Mouse (Mus musculus) small intestine, adult 2 months (tissue): ENCODE results near the gene Gfod2. TPM values are rescaled to one million over a fixed set of nuclear protein-coding genes. Genes with fewer than 3 reads are reported as not detected.

Source experiments
- H3K27ac ChIP-seq: fragments of 200-500 bp; 2 replicates; pipeline ENCODE4 v1.5.1; 2012; ENCODE audit warnings: low read depth, low read length, control low read depth, inconsistent platforms; ENCODE audit not compliant: insufficient read depth
- H3K27me3 ChIP-seq: fragments of 200-500 bp; 2 replicates; pipeline ENCODE4 v1.6.1; 2012; ENCODE audit warnings: mild to moderate bottlenecking, moderate library complexity, low read length, inconsistent platforms; ENCODE audit not compliant: control insufficient read depth, insufficient read depth
- H3K36me3 ChIP-seq: fragments of 200-500 bp; 2 replicates; pipeline ENCODE4 v1.6.1; 2012; ENCODE audit warnings: mild to moderate bottlenecking, low read length, control low read depth, inconsistent platforms; ENCODE audit not compliant: control insufficient read depth, insufficient read depth
- H3K4me1 ChIP-seq: fragments of 200-500 bp; 2 replicates; pipeline ENCODE4 v1.6.1; 2012; ENCODE audit warnings: low read length, inconsistent platforms, mixed read lengths; ENCODE audit not compliant: control insufficient read depth, insufficient read depth, insufficient read length
- H3K4me3 ChIP-seq: fragments of 200-500 bp; 2 replicates; pipeline ENCODE4 v1.5.1; 2012; ENCODE audit warnings: low read depth, mild to moderate bottlenecking, control low read depth, inconsistent platforms, low read length, moderate library complexity
- CTCF ChIP-seq: fragments of 200-500 bp; IDR thresholded peaks from 2 replicates; pipeline ENCODE4 v1.5.1; 2012; ENCODE audit warnings: low read depth, mild to moderate bottlenecking, control low read depth, inconsistent platforms, low read length, moderate library complexity, mixed read lengths; ENCODE audit not compliant: insufficient replicate concordance, insufficient read length; ENCODE audit errors: extremely low read depth
- POLR2A ChIP-seq: fragments of 200-500 bp; IDR thresholded peaks from 2 replicates; pipeline ENCODE4 v1.6.1; 2012; ENCODE audit warnings: low read depth, mild to moderate bottlenecking, control low read depth, inconsistent platforms, low read length, moderate library complexity
- WGBS: fragments of 180-500 bp; shearing (Covaris S2); methylation state at CpG from one replicate; pipeline ENCODE4 v1.1.7; 2018; 5-methylcytosine and 5-hydroxymethylcytosine counted together
- polyA plus RNA-seq: library from polyadenylated mRNA; depleted of rRNA; stranded (reverse); fragments of >200 nt; gene quantifications from 2 replicates; pipeline ENCODE4 v1.2.3, GENCODE M21; 2012

Gfod2 gene
- polyA plus RNA-seq, 1 experiment: 8.3 TPM

- WGBS: 83% methylated on average over 3 of the region's 3 CpGs
- Histone ChIP-seq H3K4me3 (no peak overlapping the region), H3K36me3 (0 out of 2 replicates have a peak, but pooled peaks cover 3% of the 10 kb centered on the region), H3K27me3 (no peaks in the 10 kb centered on the region), H3K27ac (no peak overlapping the region), H3K4me1 (peaks cover 8% of the 10 kb centered on the region)
- TF ChIP-seq POLR2A (no peak), CTCF (no peak)
Observed at GRCm38 (mm10) chr8:105712286-105712685, 46.2 kb downstream of the Gfod2 start.

GRCm38 (mm10) chr8:105709317-105709716 lies 49.1 kb downstream of the Gfod2 start:
- TF ChIP-seq CTCF: no peak
- no peak for TF ChIP-seq POLR2A
- no peak overlapping the region for H3K27ac ChIP-seq
- no peaks in the 10 kb centered on the region for H3K27me3 ChIP-seq
- no peaks in the 10 kb centered on the region for H3K36me3 ChIP-seq
- 85% methylated on average over 13 of the region's 14 CpGs for WGBS
- H3K4me1 ChIP-seq: peaks cover 8% of the 10 kb centered on the region
- no peak overlapping the region for H3K4me3 ChIP-seq

GRCm38 (mm10) chr8:105708675-105709074 lies 49.8 kb downstream of the Gfod2 start:
- Histone ChIP-seq H3K27ac (no peak overlapping the region), H3K27me3 (no peaks in the 10 kb centered on the region), H3K4me3 (no peak overlapping the region), H3K4me1 (peaks cover 8% of the 10 kb centered on the region), H3K36me3 (no peaks in the 10 kb centered on the region)
- no peak for TF ChIP-seq POLR2A
- TF ChIP-seq CTCF: no peak
- WGBS: 92% methylated on average over 8 of the region's 8 CpGs

- WGBS: 2% methylated on average over 55 of the region's 55 CpGs
Observed at GRCm38 (mm10) chr8:105707498-105708403, 50.7 kb downstream of the Gfod2 start, which contains the start of the genes 4933405L10Rik and Enkd1. TSS of gene 4933405L10Rik (plus strand) at chr8:105707655. TSS of gene Enkd1 (minus strand) at chr8:105708210.

GRCm38 (mm10) chr8:105706426-105706825 lies 52.0 kb downstream of the Gfod2 start:
- Histone ChIP-seq H3K27ac (no peak overlapping the region), H3K4me3 (no peak overlapping the region), H3K27me3 (no peaks in the 10 kb centered on the region), H3K36me3 (no peaks in the 10 kb centered on the region), H3K4me1 (peaks cover 11% of the 10 kb centered on the region)
- no peak for TF ChIP-seq CTCF
- TF ChIP-seq POLR2A: no peak
- 90% methylated on average over 12 of the region's 12 CpGs for WGBS

More at GRCm38 (mm10) chr8:105707498-105708403, 50.7 kb downstream of the Gfod2 start, which contains the start of the genes 4933405L10Rik and Enkd1:
- H3K27ac ChIP-seq: no peak within 1 kb of the TSS
- H3K4me1 ChIP-seq: peaks cover 8% of the 10 kb centered on the region
- peak within 1 kb of the TSS; percentile 74 for H3K4me3 ChIP-seq
- no peaks in the 10 kb centered on the region for H3K27me3 ChIP-seq
- TF ChIP-seq CTCF (no peak), POLR2A (no peak)
- H3K36me3 ChIP-seq: no peaks in the 10 kb centered on the region

GRCm38 (mm10) chr8:105704955-105705354 lies 53.5 kb downstream of the Gfod2 start:
- H3K27me3 ChIP-seq: no peaks in the 10 kb centered on the region
- no peak for TF ChIP-seq POLR2A
- TF ChIP-seq CTCF: no peak
- H3K4me1 ChIP-seq: peaks cover 16% of the 10 kb centered on the region
- WGBS: 90% methylated on average over 6 of the region's 6 CpGs
- no peak overlapping the region for H3K4me3 ChIP-seq
- no peak overlapping the region for H3K27ac ChIP-seq
- H3K36me3 ChIP-seq: no peaks in the 10 kb centered on the region

GRCm38 (mm10) chr8:105704146-105704812 lies 54.2 kb downstream of the Gfod2 start:
- no peak for TF ChIP-seq POLR2A
- no peak for TF ChIP-seq CTCF
- WGBS: 93% methylated on average over 34 of the region's 34 CpGs
- Histone ChIP-seq H3K27me3 (no peaks in the 10 kb centered on the region), H3K4me1 (peaks cover 16% of the 10 kb centered on the region), H3K36me3 (no peaks in the 10 kb centered on the region), H3K4me3 (no peak overlapping the region), H3K27ac (no peak overlapping the region)
